Mouse (Mus musculus) myocyte (in vitro differentiated cells): ENCODE data around the gene Nrp1.

ENCODE experiments used
- E2F4 ChIP-seq: IDR thresholded peaks from one replicate; pipeline ENCODE4 v1.6.1; 2011; ENCODE audit warnings: mild to moderate bottlenecking, control low read depth, moderate library complexity; ENCODE audit not compliant: insufficient read depth
- MAX ChIP-seq: IDR thresholded peaks from one replicate; pipeline ENCODE4 v1.6.1; 2011; ENCODE audit warnings: low read depth, mild to moderate bottlenecking, control low read depth
- MYOD1 ChIP-seq, 3 experiments: IDR thresholded peaks; one replicate each; pipeline ENCODE4 v1.6.1; 2011; ENCODE audit warnings: control low read depth in 2 of 3, low read depth in 2 of 3, mild to moderate bottlenecking in 2 of 3, moderate library complexity in 1 of 3; ENCODE audit not compliant: insufficient read length in 2 of 3, control insufficient read depth in 1 of 3
- MYOG ChIP-seq, 3 experiments: IDR thresholded peaks; one replicate each; pipeline ENCODE4 v1.6.1; 2011; ENCODE audit warnings: control low read depth in 2 of 3, low read depth in 2 of 3, mild to moderate bottlenecking in 2 of 3; ENCODE audit not compliant: insufficient read length in 2 of 3, control insufficient read depth in 1 of 3, insufficient read depth in 1 of 3
- POLR2A ChIP-seq: IDR thresholded peaks from one replicate; pipeline ENCODE4 v1.6.1; 2011; ENCODE audit warnings: low read depth, mild to moderate bottlenecking, control low read depth, moderate library complexity; ENCODE audit not compliant: insufficient read length
- POLR2AphosphoS2 ChIP-seq: IDR thresholded peaks from one replicate; pipeline ENCODE4 v1.6.1; 2011; ENCODE audit warnings: low read depth, control low read depth; ENCODE audit not compliant: insufficient read length
- SRF ChIP-seq: IDR thresholded peaks from one replicate; pipeline ENCODE4 v1.6.1; 2011; ENCODE audit warnings: low read depth; ENCODE audit not compliant: control insufficient read depth, insufficient read length
- TCF12 ChIP-seq: IDR thresholded peaks from one replicate; pipeline ENCODE4 v1.6.1; 2011; ENCODE audit warnings: mild to moderate bottlenecking, control low read depth; ENCODE audit not compliant: poor library complexity, insufficient read depth, severe bottlenecking
- TCF3 ChIP-seq: IDR thresholded peaks from one replicate; pipeline ENCODE4 v1.6.1; 2011; ENCODE audit warnings: low read depth, control low read depth; ENCODE audit not compliant: insufficient read length
- USF1 ChIP-seq: IDR thresholded peaks from one replicate; pipeline ENCODE4 v1.6.1; 2011; ENCODE audit warnings: low read depth, mild to moderate bottlenecking, control low read depth, moderate library complexity

- no peak for TF ChIP-seq E2F4
- no peak for TF ChIP-seq POLR2AphosphoS2
- no peak for TF ChIP-seq MYOD1 (IDR thresholded peaks at IDR 0.05; ENCODE audit: control insufficient read depth in 1 of 3, insufficient read length in 2 of 3, low read depth in 2 of 3)
- no peak for TF ChIP-seq POLR2A
- TF ChIP-seq USF1 = no peak
- no peak for TF ChIP-seq MAX
- TF ChIP-seq TCF3 = no peak
- no peak for TF ChIP-seq MYOG (IDR thresholded peaks at IDR 0.05; ENCODE audit: control insufficient read depth in 1 of 3, insufficient read depth in 1 of 3, insufficient read length in 2 of 3, low read depth in 2 of 3)
- no peak for TF ChIP-seq SRF
- TF ChIP-seq TCF12 = no peak
Observed at GRCm38 (mm10) chr8:128454026-128454425, 95.6 kb downstream of the Nrp1 start.
